Mouse (Mus musculus) heart, adult 2 months (tissue): ENCODE results near the gene Map3k9.

Experiments used
- CTCF ChIP-seq: fragments of 200-600 bp; IDR thresholded peaks from 2 replicates; pipeline ENCODE4 v1.8.1; 2022; ENCODE audit warnings: antibody characterized with exemption, mild to moderate bottlenecking, moderate library complexity
- POLR2A ChIP-seq: fragments of 200-500 bp; IDR thresholded peaks from 2 replicates; pipeline ENCODE4 v1.6.1; 2011; ENCODE audit warnings: mild to moderate bottlenecking, low read depth, low read length, control low read depth; ENCODE audit not compliant: insufficient read depth

GRCm38 (mm10) chr12:81787262-81787661 lies 6.3 kb upstream of the Map3k9 start:
- TF ChIP-seq CTCF (0 out of 2 replicates have a peak, but pooled peaks have one; percentile 23), POLR2A (no peak)
